Mouse (Mus musculus): ENCODE data around the gene Acvr1c.

DNA sequence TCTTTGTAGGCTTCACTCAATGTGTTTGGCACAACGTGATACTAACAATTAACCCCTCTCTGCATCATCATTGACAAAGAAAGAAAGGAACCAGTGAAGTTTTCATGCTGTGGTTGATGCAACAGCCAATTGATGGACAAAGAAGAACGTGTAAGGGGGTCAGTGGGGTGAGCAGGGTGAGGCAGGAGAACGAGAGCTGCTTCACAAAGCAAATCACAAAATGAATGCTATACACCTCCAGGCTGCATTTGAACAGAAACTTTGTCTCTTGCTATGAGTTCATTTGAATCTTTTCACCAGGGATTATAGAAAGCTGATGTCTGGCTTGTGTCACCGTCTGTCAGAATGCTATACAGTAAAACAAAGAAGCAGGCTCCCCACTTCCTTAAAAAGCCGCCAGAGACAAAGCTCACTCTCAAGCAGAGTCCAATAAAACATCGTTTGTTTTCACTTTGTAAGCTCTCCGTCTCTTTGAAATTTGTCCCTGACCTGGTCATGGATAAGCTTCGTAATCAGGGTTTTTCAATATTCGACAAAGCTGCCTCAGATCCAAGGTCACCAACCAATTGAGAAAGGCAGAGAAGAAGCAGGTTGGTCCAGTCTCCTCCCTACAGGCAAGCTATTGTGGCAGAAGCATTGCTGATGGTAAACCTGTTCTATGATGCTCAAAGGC, 67.8 kb downstream of the Acvr1c start:
- TF ChIP-seq CTCF (IDR thresholded peaks at IDR 0.05; ENCODE audit: extremely low read depth, insufficient read length, insufficient replicate concordance, low read depth, low read length) = no peak
- no peak for TF ChIP-seq POLR2A (IDR thresholded peaks at IDR 0.05; ENCODE audit: low read depth, low read length)
